Comparison of ENCODE assay signal across 9 mouse cellular contexts in genomic region chr19:42380981-42381373, GRCm38 (mm10). TPM values are rescaled to one million over a fixed set of nuclear protein-coding genes. Genes with fewer than 3 reads are reported as not detected.
DNase-seq lines count a peak whose midpoint lies in the region; ATAC-seq lines count a peak whose summit lies in the region.
"Had no signal": no experiment of that assay in that cellular context is flagged by ENCODE, and none has a peak within 500 bp of the region (broad histone marks: within the 10 kb centered on the region; RNA-seq: fewer than 3 reads in every experiment).

No protein-coding gene starts in this region.

- WGBS in embryonic facial prominence, embryonic 15.5 days: 3% methylated on average over 13 of the region's 13 CpGs
- 2% methylated on average over 13 of the region's 13 CpGs for WGBS in intestine, embryonic 16.5 days

- no peak overlapping the region for H3K9ac ChIP-seq in embryonic facial prominence, embryonic 15.5 days
- H3K9ac ChIP-seq in intestine, embryonic 16.5 days (ENCODE audit: low read depth, low read length): 0 out of 2 replicates have a peak overlapping the region, but pooled peaks have one; percentile 14

- intact Hi-C loops in left cerebral cortex, postnatal 4 days (cut with DNase I): no loop called here

- H3K4me2 ChIP-seq in embryonic facial prominence, embryonic 15.5 days (replicated peaks): peak overlapping the region; percentile 50
- peak overlapping the region; percentile 45 for H3K4me2 ChIP-seq in intestine, embryonic 16.5 days (ENCODE audit: low read depth, low read length)

- no peak overlapping the region for H3K27ac ChIP-seq in embryonic facial prominence, embryonic 15.5 days (replicated peaks)
- H3K27ac ChIP-seq in intestine, embryonic 16.5 days (ENCODE audit: low read length): no peak overlapping the region

- no peak for ATAC-seq in embryonic facial prominence, embryonic 15.5 days (ENCODE audit: insufficient number of reproducible peaks, low FRiP score, low TSS enrichment, low read depth)
- ATAC-seq in intestine, embryonic 16.5 days: peak; percentile 38; the same call in 1 of the 2 replicates

- H3K9me3 ChIP-seq in embryonic facial prominence, embryonic 15.5 days (replicated peaks): no peaks in the 10 kb centered on the region
- no peaks in the 10 kb centered on the region for H3K9me3 ChIP-seq in intestine, embryonic 16.5 days (ENCODE audit: control insufficient read depth, low read length)

- peaks cover 11% of the 10 kb centered on the region for H3K4me1 ChIP-seq in embryonic facial prominence, embryonic 15.5 days
- H3K4me1 ChIP-seq in intestine, embryonic 16.5 days (ENCODE audit: control insufficient read depth, insufficient read depth, low read length): no peaks in the 10 kb centered on the region; the same call in 1 of the 2 replicates

- peak overlapping the region; percentile 19 for H3K4me3 ChIP-seq in embryonic facial prominence, embryonic 15.5 days (replicated peaks)
- H3K4me3 ChIP-seq in intestine, embryonic 16.5 days (ENCODE audit: low read length): peak overlapping the region; percentile 28

- H3K36me3 ChIP-seq in embryonic facial prominence, embryonic 15.5 days: no peaks in the 10 kb centered on the region
- H3K36me3 ChIP-seq in intestine, embryonic 16.5 days (ENCODE audit: control insufficient read depth, insufficient read depth, low read length): no peaks in the 10 kb centered on the region

- peaks cover 56% of the 10 kb centered on the region for H3K27me3 ChIP-seq in embryonic facial prominence, embryonic 15.5 days
- H3K27me3 ChIP-seq in intestine, embryonic 16.5 days (replicated peaks; ENCODE audit: control insufficient read depth, insufficient read depth, low read length): peaks cover 20% of the 10 kb centered on the region; the same call in 1 of the 2 replicates

- DNase-seq in left cerebral cortex, postnatal 4 days: peak; percentile 34
- no peak for DNase-seq in left cerebral cortex, adult 18-20 months (ENCODE audit: low spot score in 2 of 2)
- peak; percentile 40 for DNase-seq in retina, postnatal 1 day
- DNase-seq in right cerebral cortex, postnatal 14 days: no peak
- DNase-seq in frontal cortex, postnatal 36 days (ENCODE audit: low spot score in 2 of 2): no peak
- DNase-seq: thymus, adult 18-20 months had no signal

RNA-seq across cellular contexts. Expression of gene Crtac1, which starts 50.6 kb away (rescaled TPM):
- total RNA-seq in left cerebral cortex, postnatal 4 days (2021): 10 to 100 TPM; 40.9 to 53.3 TPM
- total RNA-seq in left cerebral cortex, adult 18-20 months (2021): 10 to 100 TPM; 61.1 to 68.7 TPM
- polyA plus RNA-seq in embryonic facial prominence, embryonic 15.5 days (2015; fragmentation: Nextera tagmentation; extraction: Ambion mirVana): 8.1 and 8.8 TPM in 2 replicates
- 4.8 and 5.6 TPM in 2 replicates for polyA plus RNA-seq in intestine, embryonic 16.5 days (2015; fragmentation: Nextera tagmentation; extraction: Ambion mirVana)
- total RNA-seq: monocyte, adult 5-6 weeks had no signal

Comparison
In these comparisons a context has a peak if more than half of its experiments do, and no peak if none do; other contexts are left out.
1. DNase-seq: peak in left cerebral cortex, postnatal 4 days (single experiment) and retina, postnatal 1 day (single experiment); none in left cerebral cortex, adult 18-20 months (0 of 2), right cerebral cortex, postnatal 14 days (single experiment) and frontal cortex, postnatal 36 days (0 of 2).